Mouse (Mus musculus) limb, embryonic 11.5 days (tissue): ENCODE results near the gene Cdc42. TPM values are rescaled to one million over a fixed set of nuclear protein-coding genes. Genes with fewer than 3 reads are reported as not detected.

Experiments used
- ATAC-seq: fragments of 200-750 bp; cut with Nextera tagmentation; 2 replicates; pipeline ENCODE4 v1.8.0; 2017; ENCODE audit warnings: low read depth; ENCODE audit not compliant: insufficient number of reproducible peaks, low FRiP score, low TSS enrichment
- DNase-seq: peaks from one replicate; pipeline ENCODE4 v3.0.0-alpha.2; 2015; ENCODE audit warnings: low spot score
- H3K27ac ChIP-seq: fragments of 300-500 bp; sonication (generic); replicated peaks from 2 replicates; pipeline ENCODE4 v1.5.1; 2014; ENCODE audit warnings: low read depth, mild to moderate bottlenecking, low read length
- H3K27me3 ChIP-seq: fragments of 300-500 bp; sonication (generic); 2 replicates; pipeline ENCODE4 v1.6.1; 2014; ENCODE audit warnings: mild to moderate bottlenecking, low read length, mixed read lengths; ENCODE audit not compliant: control insufficient read depth, insufficient read depth
- H3K36me3 ChIP-seq: fragments of 300-500 bp; sonication (generic); 2 replicates; pipeline ENCODE4 v1.6.1; 2014; ENCODE audit warnings: mild to moderate bottlenecking, low read length, moderate library complexity, mixed read lengths; ENCODE audit not compliant: control insufficient read depth, insufficient read depth
- H3K4me1 ChIP-seq: fragments of 300-500 bp; sonication (generic); 2 replicates; pipeline ENCODE4 v1.6.1; 2014; ENCODE audit warnings: low read length, mixed read lengths; ENCODE audit not compliant: control insufficient read depth, insufficient read depth
- H3K4me2 ChIP-seq: fragments of 300-500 bp; sonication (generic); 2 replicates; pipeline ENCODE4 v1.6.1; 2014; ENCODE audit warnings: low read depth, mild to moderate bottlenecking, moderate library complexity; ENCODE audit not compliant: severe bottlenecking
- H3K4me3 ChIP-seq: fragments of 300-500 bp; sonication (generic); 2 replicates; pipeline ENCODE4 v1.5.1; 2014; ENCODE audit warnings: low read depth, low read length
- H3K9ac ChIP-seq: fragments of 300-500 bp; sonication (generic); 2 replicates; pipeline ENCODE4 v1.6.1; 2014; ENCODE audit warnings: mild to moderate bottlenecking, low read length
- H3K9me3 ChIP-seq: fragments of 300-500 bp; sonication (generic); 2 replicates; pipeline ENCODE4 v1.6.1; 2016; ENCODE audit warnings: low read length; ENCODE audit not compliant: control insufficient read depth
- WGBS: fragments of 180-500 bp; shearing (Covaris S2); extraction: QIAGEN DNeasy Blood & Tissue Kit; methylation state at CpG from one replicate; pipeline ENCODE4 v1.1.7; 2014; 5-methylcytosine and 5-hydroxymethylcytosine counted together
- polyA plus RNA-seq: library from polyadenylated mRNA; unstranded; fragments of >200 nt; fragmentation: Nextera tagmentation; extraction: Ambion mirVana; gene quantifications from 2 replicates; pipeline ENCODE4 v1.2.1, GENCODE M21; 2014

The Cdc42 gene
- polyA plus RNA-seq, 1 experiment from 2014 or later, result 621 TPM

DNA sequence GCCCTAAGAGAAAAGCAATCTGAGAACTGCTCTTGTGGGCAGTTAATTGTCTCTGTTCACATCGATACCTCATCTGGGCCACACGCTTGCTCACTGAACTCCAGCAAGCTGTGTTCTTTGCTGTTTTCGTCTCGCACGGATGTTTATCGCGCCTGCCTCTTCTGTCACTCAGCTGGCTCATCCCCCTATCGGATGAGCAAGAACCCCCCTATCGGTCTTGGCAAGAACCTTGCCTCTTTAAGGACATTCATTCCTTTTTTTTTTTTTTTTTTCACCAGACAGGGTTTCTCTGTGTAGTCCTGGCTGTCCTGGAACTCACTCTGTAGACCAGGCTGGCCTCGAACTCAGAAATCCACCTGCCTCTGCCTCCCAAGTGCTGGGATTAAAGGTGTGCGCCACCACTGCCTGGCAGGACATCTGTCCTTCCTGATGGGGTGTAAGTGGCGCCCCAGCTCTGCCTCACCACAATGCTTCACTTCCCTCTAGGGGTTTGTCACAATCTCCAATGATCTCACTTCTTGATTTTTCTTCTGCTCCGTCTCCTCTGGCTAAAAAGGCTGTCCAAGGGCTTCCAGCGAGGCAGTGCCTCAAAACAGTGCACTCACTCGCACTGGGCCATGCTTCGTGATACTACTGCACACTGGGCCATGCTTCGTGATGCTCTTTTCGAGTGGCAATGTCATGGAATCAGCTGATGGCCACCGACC, 8.0 kb upstream of the Cdc42 start:
- DNase-seq (no peak), ATAC-seq (no peak)
- H3K4me3 ChIP-seq, result no peak overlapping the region
- 85% methylated on average over 19 of the region's 19 CpGs for WGBS
- no peaks in the 10 kb centered on the region for H3K36me3 ChIP-seq
- no peaks in the 10 kb centered on the region for H3K9me3 ChIP-seq
- H3K27ac ChIP-seq, result no peak overlapping the region
- H3K4me1 ChIP-seq, result peaks cover 9% of the 10 kb centered on the region; the same call in 1 of the 2 replicates
- H3K9ac ChIP-seq, result no peak overlapping the region
- no peak overlapping the region for H3K4me2 ChIP-seq
- H3K27me3 ChIP-seq, result no peaks in the 10 kb centered on the region

DNA sequence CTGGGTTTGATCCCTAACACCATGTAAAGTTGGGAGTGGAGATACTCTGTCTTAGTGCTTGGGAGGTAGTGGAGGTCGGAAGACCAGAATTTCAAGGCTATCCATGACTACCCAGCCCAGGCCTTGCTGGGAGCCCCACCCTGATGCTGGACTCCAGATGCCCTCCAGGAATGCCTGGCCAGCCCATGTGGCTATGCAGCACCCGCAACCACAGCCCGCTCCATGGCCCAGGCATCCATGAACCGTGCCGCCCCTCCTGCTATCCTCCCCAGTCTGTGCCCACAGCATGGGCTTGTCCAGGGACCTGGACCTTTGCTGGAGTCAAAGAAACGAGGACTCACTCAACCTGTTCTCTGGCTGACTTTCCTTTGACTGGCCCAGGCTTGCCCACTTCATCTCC, 7.3 kb upstream of the Cdc42 start:
- Histone ChIP-seq H3K36me3 (no peaks in the 10 kb centered on the region), H3K4me2 (no peak overlapping the region), H3K27ac (no peak overlapping the region), H3K4me1 (peaks cover 7% of the 10 kb centered on the region; the same call in 1 of the 2 replicates), H3K9ac (no peak overlapping the region), H3K9me3 (no peaks in the 10 kb centered on the region), H3K4me3 (no peak overlapping the region), H3K27me3 (no peaks in the 10 kb centered on the region)
- DNase-seq (no peak), ATAC-seq (no peak)
- WGBS, result 87% methylated on average over 6 of the region's 6 CpGs

- ATAC-seq, result no peak
- no peak for DNase-seq
- 72% methylated on average over 3 of the region's 3 CpGs for WGBS
- H3K36me3 ChIP-seq, result no peaks in the 10 kb centered on the region
- H3K4me3 ChIP-seq, result no peak overlapping the region
- H3K27ac ChIP-seq, result no peak overlapping the region
- H3K9ac ChIP-seq, result no peak overlapping the region
- no peak overlapping the region for H3K4me2 ChIP-seq
- H3K4me1 ChIP-seq, result peaks cover 4% of the 10 kb centered on the region; the same call in 1 of the 2 replicates
- H3K27me3 ChIP-seq, result no peaks in the 10 kb centered on the region
- no peaks in the 10 kb centered on the region for H3K9me3 ChIP-seq
Measured at GRCm38 (mm10) chr4:137360996-137361395, 3.5 kb upstream of the Cdc42 start.

DNA sequence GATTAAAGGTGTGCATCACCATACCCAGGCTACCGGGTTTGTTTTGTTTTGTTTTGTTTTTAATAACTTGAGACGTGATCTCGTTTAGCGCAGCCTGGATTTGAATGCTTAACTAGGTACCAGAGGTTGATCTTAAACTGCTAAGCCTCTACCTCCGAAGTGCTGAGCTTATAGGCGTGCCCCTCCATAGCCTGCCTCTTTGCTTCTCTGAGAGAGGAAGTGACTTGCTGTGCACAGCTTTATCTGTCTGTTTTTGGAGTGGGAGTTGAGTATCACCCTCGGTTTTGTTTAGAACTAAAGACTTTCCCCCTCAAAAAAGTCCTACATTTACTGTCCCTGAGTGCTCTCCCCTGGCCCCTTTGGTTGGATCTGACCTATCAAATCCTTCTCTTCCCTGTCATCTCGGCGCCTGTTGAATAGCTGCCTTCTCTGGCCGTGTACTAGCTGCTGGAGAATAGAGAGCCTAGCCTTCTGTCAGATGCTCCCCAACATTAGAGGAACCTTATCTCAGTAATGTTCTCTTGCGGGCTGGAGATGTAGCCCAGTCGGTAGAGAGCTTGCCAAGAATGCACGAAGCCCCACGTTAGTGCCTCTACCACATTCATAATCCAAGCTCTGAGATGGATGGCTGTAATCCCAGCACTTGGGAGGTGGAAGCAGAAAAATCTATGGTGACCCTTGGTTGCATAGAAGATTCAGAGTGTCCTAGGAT, 927 bp upstream of the Cdc42 start:
- Histone ChIP-seq H3K27me3 (no peaks in the 10 kb centered on the region), H3K9me3 (no peaks in the 10 kb centered on the region), H3K27ac (no peak overlapping the region), H3K4me2 (no peak overlapping the region), H3K36me3 (no peaks in the 10 kb centered on the region), H3K4me1 (peaks cover 6% of the 10 kb centered on the region; the same call in 1 of the 2 replicates), H3K9ac (no peak overlapping the region), H3K4me3 (no peak overlapping the region)
- WGBS, result 64% methylated on average over 14 of the region's 14 CpGs
- ATAC-seq (no peak), DNase-seq (no peak)

- Histone ChIP-seq H3K4me3 (peak overlapping the region; percentile 82), H3K9ac (peak overlapping the region; percentile 97), H3K4me1 (peaks cover 6% of the 10 kb centered on the region; the same call in 1 of the 2 replicates), H3K9me3 (no peaks in the 10 kb centered on the region), H3K27me3 (no peaks in the 10 kb centered on the region), H3K36me3 (no peaks in the 10 kb centered on the region), H3K27ac (peak overlapping the region; percentile 92), H3K4me2 (peak overlapping the region; percentile 58)
- ATAC-seq, result peak; percentile 56
- under 1% methylated on average over 41 of the region's 90 CpGs for WGBS
- peak; percentile 69 for DNase-seq
Measured at GRCm38 (mm10) chr4:137356674-137357510, 628 bp downstream of the Cdc42 start.

DNA sequence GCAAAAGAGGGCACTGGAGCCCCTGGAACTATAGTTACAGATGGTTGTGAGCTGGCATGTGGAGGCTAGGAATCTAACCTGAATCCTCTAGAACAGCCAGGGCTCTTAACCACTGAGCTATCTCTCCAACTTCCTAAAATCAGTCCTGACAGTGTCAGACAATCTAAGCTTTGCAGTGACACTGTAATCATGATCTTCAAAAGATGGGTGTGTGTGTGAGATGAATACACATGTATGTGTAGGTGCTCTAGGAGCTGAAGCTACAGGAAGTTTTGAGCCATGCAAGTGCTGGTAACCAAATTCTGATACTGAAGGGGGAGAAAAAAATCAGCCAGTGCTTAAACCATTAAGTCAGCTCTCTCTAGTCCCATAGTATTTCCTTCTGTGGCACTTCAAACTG, 6.9 kb downstream of the Cdc42 start:
- Histone ChIP-seq H3K4me2 (no peak overlapping the region), H3K4me3 (no peak overlapping the region), H3K27ac (no peak overlapping the region), H3K36me3 (peaks cover 2% of the 10 kb centered on the region; the same call in 1 of the 2 replicates), H3K9me3 (no peaks in the 10 kb centered on the region), H3K27me3 (no peaks in the 10 kb centered on the region), H3K9ac (no peak overlapping the region), H3K4me1 (no peaks in the 10 kb centered on the region)
- DNase-seq (no peak), ATAC-seq (no peak)

DNA sequence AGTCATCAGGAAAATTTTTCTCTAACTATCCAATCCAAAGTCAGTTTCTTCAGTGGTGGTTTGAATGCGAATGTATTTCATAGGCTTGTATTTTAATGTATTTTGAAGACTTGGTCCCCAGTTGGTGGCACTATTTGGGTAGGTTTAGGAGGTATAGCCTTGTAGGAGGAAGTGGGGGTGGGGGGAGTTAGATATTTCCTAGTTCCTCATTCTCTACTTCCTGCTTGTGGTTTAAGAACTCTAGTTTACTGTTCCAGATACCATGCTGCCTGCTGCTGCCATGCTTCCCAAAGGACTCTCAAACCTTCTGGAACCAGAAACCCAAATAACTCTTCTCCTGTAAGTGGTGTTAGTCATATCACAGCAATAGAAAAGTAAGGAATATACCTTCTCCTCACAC, 11.7 kb downstream of the Cdc42 start:
- H3K9me3 ChIP-seq, result no peaks in the 10 kb centered on the region
- DNase-seq (no peak), ATAC-seq (no peak)
- H3K4me3 ChIP-seq, result no peak overlapping the region
- H3K36me3 ChIP-seq, result peaks cover 2% of the 10 kb centered on the region; the same call in 1 of the 2 replicates
- H3K27ac ChIP-seq, result no peak overlapping the region
- no peaks in the 10 kb centered on the region for H3K4me1 ChIP-seq
- no peak overlapping the region for H3K9ac ChIP-seq
- no peak overlapping the region for H3K4me2 ChIP-seq
- 95% methylated on average over 1 of the region's 1 CpGs for WGBS
- no peaks in the 10 kb centered on the region for H3K27me3 ChIP-seq

DNA sequence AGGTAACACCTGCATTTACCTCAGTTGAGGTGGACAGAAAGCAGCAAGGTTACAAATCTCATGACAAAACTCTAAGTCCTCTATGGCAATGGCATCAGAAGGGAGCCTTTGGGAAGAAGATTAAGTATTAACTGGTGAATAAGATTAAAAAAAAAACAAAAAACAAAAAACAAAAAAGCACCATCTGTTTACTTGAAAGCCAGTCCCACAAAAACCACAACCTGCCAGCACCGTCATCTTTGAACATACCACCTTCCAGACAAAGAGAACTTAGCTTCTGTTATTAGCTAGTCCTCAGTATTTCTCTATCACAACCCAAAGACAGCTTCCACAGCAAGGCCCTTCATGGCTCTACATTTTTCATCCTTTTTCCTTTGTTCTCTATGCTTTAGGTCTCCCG, 12.4 kb downstream of the Cdc42 start:
- H3K9me3 ChIP-seq, result no peaks in the 10 kb centered on the region
- no peak for ATAC-seq

More for the DNA sequence above, 12.4 kb downstream of the Cdc42 start:
- peaks cover 2% of the 10 kb centered on the region; the same call in 1 of the 2 replicates for H3K36me3 ChIP-seq
- no peak overlapping the region for H3K4me2 ChIP-seq
- no peak for DNase-seq
- no peaks in the 10 kb centered on the region for H3K27me3 ChIP-seq
- no peak overlapping the region for H3K27ac ChIP-seq
- H3K4me3 ChIP-seq, result no peak overlapping the region
- H3K4me1 ChIP-seq, result no peaks in the 10 kb centered on the region
- H3K9ac ChIP-seq, result no peak overlapping the region
- 86% methylated on average over 2 of the region's 2 CpGs for WGBS
